Mouse (Mus musculus): Measurements from ENCODE around the gene Tomm70a.

The Tomm70a gene

GRCm38 (mm10) chr16:57120913-57121815, at the start of gene Tomm70a:
Gene Tomm70a, plus strand, starts transcription at chr16:57121703.
- peak; percentile 89 for DNase-seq (ENCODE audit: low spot score in 2 of 2)

DNA sequence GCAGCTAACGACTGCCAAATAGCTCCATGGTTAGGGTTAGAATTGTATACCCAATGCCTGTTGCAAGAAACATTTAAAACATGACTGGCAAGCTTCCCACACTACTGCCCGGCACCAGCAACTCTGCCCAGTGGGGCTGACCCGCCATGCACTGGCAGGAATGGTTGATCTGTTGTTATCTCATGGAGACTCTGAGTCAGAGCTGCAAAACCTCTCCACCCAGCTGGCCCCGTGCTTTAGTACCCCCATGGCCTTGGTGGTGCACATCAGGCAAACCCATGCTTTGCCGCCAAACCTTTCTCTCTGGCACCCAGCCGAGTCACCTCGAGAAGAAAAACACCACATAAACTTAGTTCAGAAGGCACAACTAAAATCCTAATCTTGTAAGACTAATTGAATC, 45.5 kb upstream of the Tomm70a start:
- no peak for DNase-seq (ENCODE audit: low spot score in 2 of 2)

DNA sequence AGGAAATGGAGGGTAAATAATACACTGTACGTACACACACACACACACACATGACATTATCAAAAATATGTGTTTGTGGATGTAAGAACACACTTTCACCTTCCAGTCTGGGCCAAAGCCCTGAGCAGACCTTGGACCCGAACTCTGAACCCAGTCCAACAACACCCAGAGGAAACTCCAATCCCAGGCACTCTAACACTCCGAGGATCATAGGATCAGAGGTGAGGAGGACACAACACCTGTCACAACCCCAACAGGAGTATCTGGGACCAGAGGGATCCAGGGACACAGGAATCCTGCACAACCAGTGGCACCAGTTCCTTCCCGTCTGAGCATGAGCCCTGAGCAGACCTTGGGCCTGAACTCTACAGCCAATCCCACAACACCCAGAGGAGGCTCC, 41.9 kb upstream of the Tomm70a start:
- DNase-seq (ENCODE audit: low spot score in 2 of 2) = no peak

GRCm38 (mm10) chr16:57092460-57092859, 29.0 kb upstream of the Tomm70a start:
- no peak for DNase-seq (ENCODE audit: low spot score in 2 of 2)

GRCm38 (mm10) chr16:57092911-57093605, 28.4 kb upstream of the Tomm70a start:
- DNase-seq (ENCODE audit: low spot score in 2 of 2) = no peak

DNA sequence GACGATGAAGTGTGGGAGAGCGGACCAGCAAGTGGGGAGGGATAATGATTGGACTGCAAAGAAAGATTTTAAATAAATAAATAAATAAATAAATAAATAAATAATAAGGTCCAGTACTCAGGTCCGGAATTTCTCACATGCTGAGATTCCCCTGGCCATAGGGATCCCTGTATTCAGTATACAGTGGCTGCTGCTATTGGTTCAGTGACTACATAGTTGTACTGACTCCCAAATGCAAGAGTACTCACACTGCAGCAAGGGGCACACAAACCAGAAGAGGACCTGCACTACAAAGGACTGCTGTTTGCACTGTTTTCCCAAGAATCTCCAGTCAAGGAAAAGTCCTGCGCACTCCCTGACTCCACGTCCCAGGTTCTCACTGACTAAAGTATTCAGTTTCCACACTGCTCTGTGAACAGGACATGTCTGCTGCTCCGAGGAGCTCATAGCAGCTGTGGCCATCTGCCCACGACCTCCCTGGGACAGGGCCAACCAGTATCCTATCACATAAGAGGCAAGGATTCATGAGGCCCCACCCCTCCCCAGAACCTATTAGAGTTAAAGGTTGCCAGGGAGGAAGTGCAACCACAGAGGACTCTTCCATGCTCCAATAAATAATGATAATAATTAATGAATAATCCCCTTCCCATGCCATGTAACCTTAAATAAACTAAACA, 22.9 kb upstream of the Tomm70a start:
- DNase-seq (ENCODE audit: low spot score in 2 of 2) = no peak

DNA sequence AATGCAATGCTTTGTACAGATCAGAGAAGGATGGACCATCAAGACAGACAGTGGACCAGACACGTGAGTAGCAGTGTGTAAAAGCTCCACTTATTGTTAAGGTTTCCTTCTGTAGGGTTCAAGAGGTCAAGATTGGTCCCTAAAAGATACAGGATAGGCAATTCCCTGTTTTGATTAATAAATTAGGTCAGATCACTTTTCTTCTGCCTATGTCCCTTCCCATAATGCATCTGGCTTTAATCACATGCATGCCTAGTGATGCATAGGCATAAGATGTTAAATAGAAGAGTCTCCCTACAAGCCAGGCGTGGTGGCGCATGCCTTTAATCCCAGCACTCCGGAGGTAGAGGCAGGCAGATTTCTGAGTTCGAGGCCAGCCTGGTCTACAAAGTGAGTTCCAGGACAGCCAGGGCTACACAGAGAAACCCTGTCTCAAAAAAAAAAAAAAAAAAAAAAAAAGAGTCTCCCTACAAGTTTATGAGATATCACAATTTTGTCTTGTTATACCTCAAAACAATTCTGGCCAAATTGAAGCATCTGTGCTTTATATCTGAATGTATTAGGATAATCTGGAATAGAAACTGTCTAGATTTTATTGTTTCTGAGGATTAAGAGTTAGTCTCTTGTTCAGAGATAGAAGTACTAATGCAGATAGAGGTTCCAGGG, 21.8 kb upstream of the Tomm70a start:
- no peak for DNase-seq (ENCODE audit: low spot score in 2 of 2)

- no peak for DNase-seq (ENCODE audit: low spot score in 2 of 2)
Measured at GRCm38 (mm10) chr16:57101174-57101573, 20.3 kb upstream of the Tomm70a start.

DNA sequence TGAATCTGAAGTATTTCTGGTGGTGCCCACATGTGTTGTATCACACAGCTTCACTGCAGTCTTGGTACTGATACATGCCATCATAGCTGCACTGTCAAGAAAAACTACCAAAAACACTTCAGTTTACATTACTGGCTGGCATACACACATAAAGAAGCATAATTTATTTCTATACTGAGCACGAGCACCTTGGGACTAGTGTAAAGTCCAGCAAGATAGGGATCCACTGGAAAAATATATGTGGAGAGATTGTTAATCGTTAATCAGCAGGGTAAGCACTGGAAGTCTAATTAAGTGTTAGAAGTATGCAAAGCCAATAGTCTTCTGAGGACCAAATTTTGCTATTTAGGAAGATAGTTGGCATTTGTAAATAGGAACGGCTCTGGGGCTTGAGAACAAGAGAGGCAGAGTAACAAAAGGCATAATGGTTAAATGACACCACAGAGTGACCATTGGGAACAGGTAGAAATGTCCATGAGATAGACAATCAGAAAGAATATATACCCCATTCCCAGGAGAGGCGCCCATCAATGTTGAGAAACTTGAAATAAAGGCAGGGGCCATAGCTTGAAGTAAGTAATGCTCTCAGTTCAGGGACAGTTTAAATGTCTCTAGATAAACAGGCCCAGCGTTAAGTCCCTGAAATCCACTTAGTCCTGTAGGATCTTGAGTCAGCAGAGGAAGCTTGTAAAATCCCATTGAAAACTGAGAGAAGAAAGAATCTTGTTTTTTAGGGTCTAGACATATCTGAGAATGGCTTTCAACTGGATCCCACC, 15.1 kb upstream of the Tomm70a start:
- DNase-seq (ENCODE audit: low spot score in 2 of 2) = no peak

DNA sequence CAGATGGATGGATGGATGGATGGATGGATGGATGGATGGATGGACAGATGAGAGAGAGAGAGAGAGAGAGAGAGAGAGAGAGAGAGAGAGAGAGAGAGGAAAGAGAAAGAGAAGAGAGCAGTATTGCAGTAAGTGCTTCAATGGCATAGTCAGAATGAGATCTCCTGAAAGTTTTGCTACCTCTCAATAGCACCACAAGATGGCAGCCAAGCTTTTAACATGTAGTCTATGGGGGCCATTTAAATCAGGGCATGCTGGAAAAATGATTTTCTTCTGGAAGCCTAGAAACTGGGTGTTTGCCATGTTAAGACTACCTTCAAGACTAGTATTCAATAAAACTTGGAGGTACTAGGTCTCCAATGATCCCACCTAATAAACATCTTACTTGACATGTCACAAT, 5.4 kb upstream of the Tomm70a start:
- DNase-seq (ENCODE audit: low spot score in 2 of 2) = no peak

DNA sequence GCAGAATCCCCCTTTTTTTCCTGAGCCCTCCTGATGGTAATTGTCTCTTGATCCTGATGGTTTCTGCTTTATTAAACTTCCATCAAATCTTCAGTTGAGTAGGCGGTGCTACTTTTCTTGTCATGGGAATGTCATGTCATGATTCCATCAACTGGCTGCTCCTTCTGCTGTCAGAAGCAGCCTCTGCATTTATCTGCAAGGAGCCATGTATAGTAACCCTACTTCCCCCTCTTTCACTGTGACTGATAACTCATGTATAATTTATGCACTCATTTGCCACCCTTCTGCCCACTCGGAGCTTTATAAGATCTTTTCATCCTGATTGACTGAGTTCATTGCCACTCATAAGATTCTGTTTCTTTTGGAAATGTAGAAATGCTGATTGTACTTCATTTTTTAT, 3.9 kb upstream of the Tomm70a start:
- no peak for DNase-seq (ENCODE audit: low spot score in 2 of 2)

- peak in 1 of 2 experiments; percentile 57 for DNase-seq (ENCODE audit: low spot score in 2 of 2)
Measured at GRCm38 (mm10) chr16:57121816-57122415, 413 bp downstream of the Tomm70a start.

GRCm38 (mm10) chr16:57122682-57123445, 1.4 kb downstream of the Tomm70a start:
- DNase-seq (ENCODE audit: low spot score in 2 of 2) = no peak

DNA sequence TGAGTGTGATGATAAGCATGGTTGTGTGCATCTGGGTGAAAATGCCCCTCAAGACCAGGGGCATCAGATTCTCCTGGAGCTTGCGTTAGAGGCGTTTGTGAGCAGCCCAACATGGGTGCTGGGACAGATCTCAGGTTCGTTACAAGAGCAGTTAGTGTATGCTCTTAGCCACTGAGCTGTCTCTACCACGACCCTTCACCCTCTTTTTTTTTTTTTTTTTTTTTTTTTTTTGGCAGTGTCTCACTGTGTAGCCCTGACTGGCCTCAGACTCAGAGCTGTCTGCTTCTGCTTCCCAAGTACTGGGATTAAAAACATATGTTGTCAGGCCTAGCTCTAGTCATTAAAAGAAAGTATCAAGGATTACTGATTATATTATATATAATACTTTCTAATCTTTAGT, 4.8 kb downstream of the Tomm70a start:
- DNase-seq (ENCODE audit: low spot score in 2 of 2) = no peak

- DNase-seq (ENCODE audit: low spot score in 2 of 2) = no peak
Measured at GRCm38 (mm10) chr16:57127825-57128224, 6.3 kb downstream of the Tomm70a start.

GRCm38 (mm10) chr16:57130752-57131400, 9.4 kb downstream of the Tomm70a start:
- DNase-seq (ENCODE audit: low spot score in 2 of 2) = no peak

GRCm38 (mm10) chr16:57131544-57131943, 10.0 kb downstream of the Tomm70a start:
- DNase-seq (ENCODE audit: low spot score in 2 of 2) = no peak

GRCm38 (mm10) chr16:57132326-57132725, 10.8 kb downstream of the Tomm70a start:
- DNase-seq (ENCODE audit: low spot score in 2 of 2) = no peak

DNA sequence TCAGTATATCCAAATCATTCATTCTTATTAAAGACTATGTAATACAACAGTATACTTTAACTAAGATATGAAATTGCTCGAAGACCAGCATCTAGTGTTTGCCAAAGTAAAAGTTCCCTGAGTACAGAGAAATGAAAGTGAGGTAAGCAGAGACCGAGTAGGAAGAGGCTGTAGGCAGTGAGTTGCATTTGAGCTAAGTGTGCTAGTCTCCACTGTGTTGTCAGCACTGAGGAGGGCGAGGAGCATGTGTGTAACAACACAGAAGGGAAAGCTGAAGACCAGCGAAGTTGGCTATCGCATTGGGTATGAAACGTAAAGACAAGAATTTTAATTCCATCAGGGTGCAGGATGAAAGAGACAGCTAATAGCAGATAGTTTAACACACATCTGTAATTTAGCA, 12.1 kb downstream of the Tomm70a start:
- DNase-seq (ENCODE audit: low spot score in 2 of 2) = no peak
